Mouse (Mus musculus): ENCODE data around the gene Lrrc58. TPM values are rescaled to one million over a fixed set of nuclear protein-coding genes. Genes with fewer than 3 reads are reported as not detected.

Gene Lrrc58
- total RNA-seq (2021) = 10 to 100 TPM; 64.0 to 70.1 TPM

DNA sequence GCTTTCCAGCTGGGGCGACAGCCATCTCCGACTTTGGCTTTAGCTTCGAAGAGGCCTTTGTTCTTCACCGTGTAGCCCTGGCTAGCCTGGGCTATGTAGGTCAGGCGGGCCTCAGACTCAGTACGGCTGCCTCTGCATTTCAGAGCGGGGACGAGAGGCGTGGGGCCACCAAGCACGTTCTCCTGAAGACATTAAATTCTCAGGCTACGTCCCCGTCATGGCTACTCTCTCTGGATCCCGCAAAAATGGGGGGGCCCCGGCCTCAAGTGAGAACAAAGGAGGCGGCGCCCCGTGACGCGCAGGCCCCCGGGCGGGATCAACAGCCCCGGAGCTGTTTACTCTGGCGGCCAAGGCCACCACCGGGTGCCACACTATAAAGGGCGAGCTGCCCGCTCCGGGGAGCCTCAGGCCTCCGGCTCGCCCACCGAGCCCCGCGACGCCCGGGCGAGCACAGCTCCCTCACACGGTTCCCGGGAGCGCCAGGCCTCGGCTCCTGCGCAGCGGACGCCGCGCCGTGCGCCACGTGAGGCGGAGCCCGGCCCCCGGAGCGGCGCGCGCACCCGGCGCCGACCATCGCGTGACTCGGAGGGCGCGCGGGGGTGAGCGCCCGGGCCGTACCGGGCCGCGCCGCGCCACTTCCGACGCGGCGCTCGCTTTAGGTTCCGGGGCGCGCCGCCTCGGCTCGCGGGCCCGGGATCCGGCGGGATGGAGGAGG, at the start of gene Lrrc58:
TSS of gene Lrrc58 (plus strand) at position 599 of the 715 bp plus-strand sequence.
- DNase-seq (ENCODE audit: low spot score) = peak; percentile 82
- intact Hi-C loops (cut with DNase I) = loop anchor here (1.0 to 5.0 kb wide), 2 partner anchors 18 to 224 kb away; no protein-coding TSS in a partner anchor

DNA sequence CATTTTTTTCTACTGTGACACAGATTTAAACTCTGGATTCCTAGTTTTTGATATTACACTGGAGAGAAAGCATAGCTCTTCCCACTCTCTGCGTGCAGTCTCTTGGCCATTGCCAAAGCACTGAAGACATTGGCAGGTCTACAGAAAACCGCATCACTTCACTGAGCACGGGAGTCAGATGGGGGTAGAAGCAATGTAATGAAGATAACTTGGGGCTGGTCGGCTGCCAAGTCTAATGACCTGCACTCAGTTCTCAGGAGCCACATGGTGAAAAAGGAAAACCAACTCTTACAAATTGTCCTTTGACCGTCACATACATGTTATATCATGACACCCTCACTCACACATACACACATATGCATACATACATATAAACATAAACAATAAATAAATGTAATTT, 44.2 kb upstream of the Lrrc58 start:
- intact Hi-C loops (cut with DNase I) = no loop called here
- no peak for DNase-seq (ENCODE audit: low spot score)

DNA sequence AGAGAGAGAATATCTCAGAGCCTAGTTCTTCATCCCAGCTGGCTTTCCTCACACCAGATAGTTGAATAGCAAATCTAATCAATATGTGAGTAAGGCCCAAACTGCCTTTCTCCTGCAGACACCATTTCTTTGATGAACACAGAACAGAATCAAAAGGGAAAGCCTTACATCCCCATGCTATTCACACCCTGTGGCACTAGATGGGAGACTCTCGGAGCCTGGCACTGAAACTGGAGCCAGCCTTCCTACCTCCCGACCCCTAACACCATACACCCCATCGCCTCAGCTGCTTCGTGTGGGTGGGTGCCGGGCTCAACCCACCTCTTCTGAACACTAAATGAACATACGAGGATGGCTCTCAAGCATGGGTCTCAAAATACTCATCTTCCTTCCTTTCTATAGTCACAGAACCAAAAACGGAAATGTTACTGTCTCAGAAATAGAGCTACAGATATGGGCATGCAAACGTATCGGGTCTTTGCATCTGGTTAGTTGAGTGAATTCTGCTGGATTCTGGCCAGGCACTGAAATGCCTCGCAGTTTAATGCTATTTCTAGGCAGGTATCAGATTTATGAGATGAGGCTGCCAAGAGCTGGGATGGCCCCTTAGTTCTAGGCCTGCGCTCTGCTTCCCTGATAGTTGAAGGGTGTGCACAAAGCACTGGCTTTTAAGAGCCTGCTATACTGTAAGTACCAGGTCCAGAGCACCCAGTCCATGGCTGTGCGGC, 43.2 kb upstream of the Lrrc58 start:
- intact Hi-C loops (cut with DNase I) = no loop called here
- no peak for DNase-seq (ENCODE audit: low spot score)

DNA sequence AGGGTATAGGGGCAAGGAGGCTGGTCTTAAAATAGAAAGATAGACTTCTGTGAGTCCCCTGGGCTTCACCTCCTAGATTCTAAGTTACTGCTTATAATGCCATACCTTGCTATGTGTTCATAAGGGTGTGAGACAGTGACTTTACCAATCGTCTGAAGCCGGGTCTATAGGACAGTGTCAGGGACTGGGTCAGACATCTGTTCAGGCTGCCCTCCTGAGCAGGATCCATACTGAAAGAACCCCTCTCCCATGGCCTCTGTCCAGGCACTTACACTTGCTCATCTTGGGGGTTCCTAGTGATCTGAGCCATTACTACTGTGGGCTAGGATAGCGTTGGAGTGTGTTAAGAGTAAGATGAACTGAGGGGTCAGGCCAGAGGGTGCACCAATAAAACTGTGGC, 41.9 kb upstream of the Lrrc58 start:
- no peak for DNase-seq (ENCODE audit: low spot score)
- intact Hi-C loops (cut with DNase I) = no loop called here

DNA sequence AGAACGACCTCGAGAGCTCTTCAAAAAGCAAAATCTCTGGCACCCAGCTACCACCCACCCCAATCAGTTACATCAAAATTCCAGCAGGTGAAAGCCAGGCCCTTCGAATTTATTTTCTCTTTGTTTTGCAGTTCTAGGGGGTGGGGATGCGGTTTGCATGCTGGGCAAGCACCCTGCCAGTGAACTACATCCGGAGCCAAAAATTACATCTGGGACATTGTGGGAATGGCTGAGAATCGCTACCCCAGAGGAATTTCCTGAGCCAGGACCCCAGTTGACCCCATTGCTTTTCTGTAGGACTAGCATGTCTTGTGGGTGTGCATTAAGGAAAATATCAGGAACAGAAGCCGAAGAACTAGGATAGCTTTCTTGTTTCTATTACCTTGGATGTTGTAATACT, 37.1 kb upstream of the Lrrc58 start:
- intact Hi-C loops (cut with DNase I) = no loop called here
- DNase-seq (ENCODE audit: low spot score) = no peak

DNA sequence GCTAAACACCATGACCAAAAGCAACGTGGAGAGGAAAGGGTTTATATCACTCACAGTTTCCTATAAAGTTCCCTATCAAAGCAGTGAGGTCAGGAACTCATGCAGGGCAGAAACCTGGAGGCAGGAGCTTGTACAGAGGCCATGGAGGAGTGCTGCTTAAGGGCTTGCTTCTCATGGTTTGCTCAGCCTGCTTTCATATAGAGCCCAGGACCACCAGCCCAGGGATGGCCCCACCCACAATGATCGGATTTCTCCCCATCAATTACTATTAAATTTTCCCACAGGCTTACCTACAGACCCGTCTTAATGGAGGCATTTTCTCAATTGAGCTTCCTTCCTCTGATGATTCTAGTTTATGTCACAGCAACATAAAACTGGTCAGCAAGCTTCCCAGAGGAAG, 30.6 kb upstream of the Lrrc58 start:
- DNase-seq (ENCODE audit: low spot score) = no peak
- intact Hi-C loops (cut with DNase I) = no loop called here

DNA sequence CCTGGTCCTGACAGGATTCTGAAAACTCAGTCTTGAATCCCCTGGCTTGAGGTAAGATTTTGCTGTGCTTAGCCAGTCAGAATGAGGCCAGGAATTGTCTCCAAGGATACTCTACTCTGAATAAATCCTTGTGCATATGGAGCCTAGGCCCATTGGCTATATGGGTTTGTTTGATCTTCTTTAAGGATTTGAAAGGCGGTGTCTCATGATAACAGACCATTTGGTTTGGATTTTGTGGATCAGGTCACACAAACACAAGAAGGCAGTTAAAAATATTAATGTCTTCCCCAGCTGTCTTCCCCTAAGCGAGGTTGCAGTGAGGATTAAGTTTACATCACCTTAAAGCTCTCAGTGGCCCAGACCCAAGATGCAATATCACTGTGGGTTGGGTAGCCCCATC, 25.8 kb upstream of the Lrrc58 start:
- intact Hi-C loops (cut with DNase I) = no loop called here
- DNase-seq (ENCODE audit: low spot score) = no peak

DNA sequence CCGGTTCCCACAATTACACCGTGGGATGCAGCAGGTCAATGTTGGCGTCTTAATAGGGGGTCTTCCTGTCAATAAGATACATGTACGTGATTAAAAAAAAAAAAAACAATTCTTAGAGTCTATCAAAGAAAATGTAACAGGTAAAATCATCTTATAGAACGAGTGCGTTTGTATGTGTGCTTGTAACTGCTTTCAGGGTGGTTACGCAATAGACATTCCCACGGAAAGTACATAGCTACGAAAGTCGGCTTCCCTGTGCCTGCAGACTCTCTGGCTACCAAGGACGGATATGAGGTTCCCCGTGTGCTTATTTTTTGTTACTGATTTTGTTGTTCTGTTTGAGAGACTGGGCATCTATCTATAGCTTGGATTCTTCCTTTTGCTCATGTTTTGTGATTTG, 24.4 kb upstream of the Lrrc58 start:
- intact Hi-C loops (cut with DNase I) = no loop called here
- DNase-seq (ENCODE audit: low spot score) = no peak

DNA sequence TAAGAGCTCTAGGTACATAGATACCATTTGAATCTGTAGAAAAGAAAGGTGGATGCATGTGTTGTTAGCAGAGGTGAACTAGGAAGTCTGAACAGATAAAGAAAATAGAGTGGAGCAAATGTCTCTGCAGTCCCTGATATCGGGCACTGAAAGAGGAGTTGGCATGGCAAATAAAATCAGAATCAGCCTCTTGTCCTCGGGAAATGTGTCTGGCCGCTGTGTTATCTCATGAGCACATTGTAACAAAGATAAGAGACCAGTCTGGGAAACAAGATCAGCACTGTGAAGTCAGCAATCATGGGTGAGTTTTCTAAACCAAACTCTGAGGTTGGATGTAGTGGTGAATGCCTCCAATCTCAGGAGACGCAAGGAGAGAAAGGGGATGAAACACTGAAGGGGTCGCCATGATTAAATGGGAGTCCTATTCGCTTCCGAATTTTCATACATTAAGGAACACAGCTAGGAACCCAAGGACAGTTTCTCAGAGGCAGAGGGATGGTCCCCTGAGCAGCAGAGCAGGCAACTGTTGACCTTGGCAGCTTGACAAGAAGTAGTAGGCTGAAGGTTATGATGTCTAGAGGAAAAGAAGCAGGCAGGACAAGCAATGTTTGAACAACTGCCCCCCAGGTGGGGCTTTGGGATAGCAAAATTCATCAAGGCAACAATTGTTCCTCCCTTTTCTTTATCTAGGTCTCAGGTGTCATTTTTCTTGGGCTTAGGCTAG, 22.8 kb upstream of the Lrrc58 start:
- no peak for DNase-seq (ENCODE audit: low spot score)
- intact Hi-C loops (cut with DNase I) = no loop called here

DNA sequence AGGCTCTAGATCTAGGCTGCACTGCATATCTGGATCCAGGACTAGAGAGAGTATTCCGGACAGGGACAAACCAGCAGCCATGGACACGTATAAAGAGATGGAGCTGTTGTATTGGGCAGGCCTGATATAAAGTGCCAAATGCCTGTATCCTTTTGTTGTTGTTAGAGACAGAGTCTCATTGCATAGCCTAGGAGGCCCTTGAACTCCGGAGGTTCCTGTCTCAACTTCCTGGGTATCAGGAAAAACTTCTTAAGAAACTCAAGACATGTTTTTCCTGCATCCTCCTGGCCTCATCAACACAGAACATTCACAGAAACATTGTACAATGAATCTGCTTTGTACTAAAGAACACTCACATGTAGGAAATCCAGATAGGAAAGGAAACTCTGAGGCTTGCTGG, 21.1 kb upstream of the Lrrc58 start:
- intact Hi-C loops (cut with DNase I) = no loop called here
- no peak for DNase-seq (ENCODE audit: low spot score)

DNA sequence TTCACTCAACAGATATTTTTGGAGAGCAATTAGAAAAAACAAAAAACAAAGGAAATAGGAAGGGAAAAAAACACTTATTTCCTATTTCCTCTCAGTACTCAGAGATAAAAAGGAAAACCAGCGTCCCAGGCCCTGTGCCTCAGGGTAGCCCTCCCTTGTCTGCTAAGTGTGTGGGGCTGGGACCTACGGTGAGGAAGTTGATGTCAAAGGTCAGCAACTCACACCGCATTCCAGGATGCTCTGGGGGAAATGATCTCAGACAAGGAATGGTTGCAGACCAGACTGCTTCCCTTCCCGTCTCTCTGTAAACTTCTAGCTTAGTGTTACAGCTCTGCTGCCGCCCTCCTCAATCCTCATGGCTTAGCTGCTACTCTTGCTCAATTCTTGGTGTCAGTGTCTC, 16.8 kb upstream of the Lrrc58 start:
- intact Hi-C loops (cut with DNase I) = no loop called here
- peak; percentile 46 for DNase-seq (ENCODE audit: low spot score)

DNA sequence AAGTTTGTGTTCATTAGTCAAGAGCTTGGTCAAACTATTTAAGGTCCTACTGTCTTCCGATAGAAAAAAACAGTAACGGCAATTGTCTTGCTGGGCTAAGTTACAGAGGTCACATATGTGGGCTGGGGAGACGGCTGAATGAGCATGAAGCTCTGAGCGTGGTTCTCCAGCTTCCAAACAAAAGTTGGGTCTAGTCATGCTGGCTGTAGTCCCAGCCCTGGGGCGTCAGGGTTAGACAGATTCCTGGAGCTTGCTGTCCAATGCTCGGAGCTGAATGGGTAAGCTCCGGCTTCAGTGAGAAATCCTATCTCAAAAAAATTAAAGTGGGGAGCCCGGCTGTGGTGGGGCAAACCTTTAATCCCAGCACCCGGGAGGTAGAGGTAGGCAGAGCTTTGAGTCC, 14.9 kb upstream of the Lrrc58 start:
- intact Hi-C loops (cut with DNase I) = no loop called here
- no peak for DNase-seq (ENCODE audit: low spot score)

DNA sequence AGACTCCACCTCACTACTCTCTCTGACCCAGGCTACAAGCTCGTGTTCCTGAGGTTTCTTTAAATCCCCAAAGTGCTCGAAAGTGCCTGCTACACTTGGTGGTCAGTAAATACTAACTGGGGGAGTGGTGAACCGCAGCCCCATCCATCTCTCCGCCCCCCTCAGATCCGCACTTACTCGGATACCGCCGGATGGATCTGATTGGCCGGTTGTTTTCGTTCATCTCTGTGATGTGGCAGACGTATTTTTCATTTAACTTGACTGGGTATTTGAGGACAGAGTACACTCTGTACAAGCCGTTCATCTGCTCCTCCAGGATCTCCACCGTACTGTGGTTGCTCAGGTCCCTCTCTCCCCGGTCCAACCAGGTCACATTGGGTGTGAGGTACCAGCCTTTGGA, 14.1 kb upstream of the Lrrc58 start:
- no peak for DNase-seq (ENCODE audit: low spot score)
- intact Hi-C loops (cut with DNase I) = no loop called here

DNA sequence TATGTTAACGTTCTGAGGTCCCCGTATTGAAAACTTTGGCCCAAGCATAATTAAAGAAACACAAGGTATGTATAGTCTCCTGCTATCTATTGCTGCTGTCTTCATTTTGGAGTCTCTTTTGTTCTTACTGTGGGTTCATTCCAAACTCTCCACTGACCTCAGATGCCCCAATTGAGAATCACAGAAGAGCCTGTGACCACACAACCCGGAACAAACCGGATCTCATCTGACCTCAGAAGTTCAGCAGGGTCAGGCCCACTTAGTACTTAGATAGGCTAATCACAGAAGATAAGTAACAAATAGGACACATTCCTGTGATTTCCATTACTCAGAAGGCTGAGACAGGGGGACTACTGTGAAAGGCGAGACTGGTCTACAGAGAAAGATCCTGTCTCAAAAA, 13.6 kb upstream of the Lrrc58 start:
- DNase-seq (ENCODE audit: low spot score) = no peak
- intact Hi-C loops (cut with DNase I) = no loop called here

DNA sequence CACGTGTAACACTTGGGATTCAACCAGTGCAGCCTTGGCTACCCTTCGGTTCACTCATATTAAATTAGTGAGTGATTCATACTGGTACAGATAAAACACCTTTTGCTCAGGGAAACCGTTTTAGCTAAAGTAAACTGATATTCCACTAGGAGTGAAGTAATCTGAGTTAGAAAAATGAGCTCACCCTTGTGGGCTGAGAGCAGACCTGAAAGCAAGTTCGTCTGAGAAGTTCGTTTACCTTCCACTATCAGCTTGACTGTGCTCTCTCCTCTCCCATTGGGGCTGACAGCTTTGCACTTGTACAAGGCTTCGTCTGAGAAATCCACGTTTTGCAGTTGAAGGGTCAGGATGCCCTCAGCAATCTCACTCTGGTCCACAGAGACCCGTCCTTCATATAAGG, 12.6 kb upstream of the Lrrc58 start:
- no peak for DNase-seq (ENCODE audit: low spot score)
- intact Hi-C loops (cut with DNase I) = no loop called here

DNA sequence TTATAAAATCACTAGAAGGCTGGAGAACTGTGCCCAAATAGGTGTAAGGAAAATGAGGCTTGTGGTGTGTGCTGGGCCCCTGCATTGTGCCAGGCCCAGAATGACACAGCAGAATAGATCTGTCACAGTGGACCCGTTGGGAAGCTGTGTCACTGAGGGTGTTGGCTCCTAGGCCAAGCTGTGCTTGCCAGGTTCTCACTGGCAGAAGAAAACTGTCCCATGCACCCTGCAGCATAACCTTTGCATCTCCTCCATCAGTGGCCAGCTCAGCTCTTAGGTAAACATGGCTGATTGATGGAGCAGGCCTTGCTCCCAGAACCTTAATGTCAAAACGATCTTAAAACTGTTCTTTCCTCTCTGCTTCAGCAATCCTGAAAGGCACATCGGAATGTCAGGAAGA, 11.9 kb upstream of the Lrrc58 start:
- intact Hi-C loops (cut with DNase I) = no loop called here
- no peak for DNase-seq (ENCODE audit: low spot score)

DNA sequence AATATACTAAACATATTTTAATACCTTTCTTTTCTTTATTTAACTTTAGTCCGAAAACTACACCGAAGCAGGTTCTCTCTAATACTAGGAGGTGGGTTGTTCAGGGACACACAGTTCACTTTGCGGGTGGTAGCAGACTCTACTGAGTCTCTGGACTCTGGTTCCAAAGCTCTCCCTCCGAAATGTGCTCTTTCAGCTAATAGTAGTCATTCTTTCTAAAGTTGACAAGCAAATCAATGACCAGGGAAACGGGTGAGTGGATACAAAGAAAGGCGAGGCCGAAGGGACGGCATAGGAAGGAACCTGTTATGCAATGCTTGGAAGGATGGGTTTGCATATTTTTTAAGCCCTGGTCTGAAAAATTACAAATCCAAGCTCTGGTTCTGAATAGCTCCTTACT, 10.7 kb upstream of the Lrrc58 start:
- DNase-seq (ENCODE audit: low spot score) = no peak
- intact Hi-C loops (cut with DNase I) = no loop called here

DNA sequence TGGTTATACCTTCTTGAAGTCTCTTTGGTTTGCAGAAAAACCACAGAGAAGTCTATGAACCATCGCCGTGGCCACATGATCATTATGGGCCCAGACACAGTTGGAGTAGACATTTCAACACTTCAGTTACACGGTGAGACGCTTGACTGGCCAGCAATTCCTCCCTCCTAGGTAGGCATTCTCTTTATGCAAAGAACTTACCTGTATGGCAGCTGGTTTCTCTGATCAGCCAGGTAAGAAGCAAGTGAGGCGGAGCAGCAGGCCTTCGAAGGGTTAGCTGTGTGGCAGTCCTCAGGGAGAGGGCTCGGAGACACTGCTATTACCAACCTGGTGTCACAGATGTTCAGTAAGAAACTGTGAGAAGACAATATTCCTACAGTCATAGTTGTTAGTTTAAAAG, 8.0 kb upstream of the Lrrc58 start:
- DNase-seq (ENCODE audit: low spot score) = no peak
- intact Hi-C loops (cut with DNase I) = no loop called here

DNA sequence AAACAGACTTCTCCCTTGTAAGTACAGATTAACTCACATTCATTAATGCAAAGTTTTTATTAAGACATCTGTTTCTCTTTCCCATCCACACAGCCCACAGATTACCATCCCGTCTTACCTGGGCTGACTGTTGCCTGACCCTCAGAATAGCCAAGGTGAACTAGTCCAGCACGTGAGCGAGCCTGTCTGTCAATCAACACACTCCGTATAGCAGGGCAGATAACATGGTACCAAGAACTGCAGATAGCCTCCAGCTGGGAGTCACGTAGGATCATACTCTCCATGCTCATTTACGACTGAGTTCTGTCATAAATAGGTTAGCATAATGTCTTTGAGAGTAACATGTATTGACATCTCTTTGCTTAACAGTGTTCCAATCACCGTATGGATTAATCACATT, 7.2 kb upstream of the Lrrc58 start, which contains the start of gene Gm36028:
TSS of gene Gm36028 (minus strand) at position 118 of the 400 bp plus-strand sequence.
- no peak for DNase-seq (ENCODE audit: low spot score)

DNA sequence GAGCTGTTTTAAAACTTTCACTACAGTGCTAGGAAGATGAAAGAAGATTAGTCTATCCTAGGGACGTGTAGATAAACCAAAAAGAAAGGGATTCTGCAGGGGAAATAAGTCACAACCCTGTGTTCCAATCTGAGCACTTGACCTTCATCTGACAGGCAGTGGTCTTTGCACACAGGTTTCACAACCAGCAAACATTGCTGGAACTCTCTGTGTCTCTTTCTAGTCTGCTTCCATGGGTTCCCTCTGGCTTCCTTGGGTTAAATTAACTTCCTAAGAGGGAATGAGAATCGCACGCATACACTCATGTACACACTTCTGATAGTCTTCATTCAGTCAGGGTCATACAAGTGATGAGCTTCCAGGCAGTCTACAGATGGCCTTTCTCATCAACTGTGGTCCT, 4.3 kb upstream of the Lrrc58 start:
- intact Hi-C loops (cut with DNase I) = no loop called here
- no peak for DNase-seq (ENCODE audit: low spot score)

More for the DNA sequence above, 7.2 kb upstream of the Lrrc58 start, which contains the start of gene Gm36028:
- intact Hi-C loops (cut with DNase I) = no loop called here

DNA sequence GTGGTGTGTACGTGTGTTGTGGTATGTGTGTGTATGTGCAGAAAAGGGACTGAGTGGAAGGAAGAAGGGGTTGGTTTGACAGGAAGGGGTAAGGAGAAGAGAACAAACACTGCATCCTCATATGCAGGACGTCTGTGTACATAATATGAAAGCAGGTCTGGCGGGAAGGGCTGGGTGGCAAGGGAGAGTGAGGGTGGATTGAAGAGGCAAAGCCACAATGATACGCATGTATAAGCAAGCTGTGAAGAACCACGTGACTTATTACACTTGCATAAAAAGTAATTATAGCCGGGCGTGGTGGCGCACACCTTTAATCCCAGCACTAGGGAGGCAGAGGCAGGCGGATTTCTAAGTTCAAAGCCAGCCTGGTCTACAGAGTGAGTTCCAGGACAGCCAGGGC, 2.3 kb upstream of the Lrrc58 start:
- no peak for DNase-seq (ENCODE audit: low spot score)
- intact Hi-C loops (cut with DNase I) = loop anchor here (5.0 kb wide), 1 partner anchor 226 kb away; no protein-coding TSS in a partner anchor
